Mouse (Mus musculus) forebrain, embryonic 14.5 days (tissue): ENCODE data around the gene Ston1. TPM values are rescaled to one million over a fixed set of nuclear protein-coding genes. Genes with fewer than 3 reads are reported as not detected.
A peak's percentile ranks its signal among the peaks of the same experiment; 100 is the strongest.

ENCODE experiments used
- ATAC-seq: fragments of 200-750 bp; cut with Nextera tagmentation; 2 replicates; pipeline ENCODE4 v1.8.0; 2017; ENCODE audit warnings: mild to moderate bottlenecking, moderate library complexity
- DNase-seq: peaks from one replicate; pipeline ENCODE4 v3.0.0-alpha.2; 2015; ENCODE audit warnings: low spot score
- H3K27ac ChIP-seq: fragments of 300-500 bp; sonication (generic); 2 replicates; pipeline ENCODE4 v1.5.1; 2014; ENCODE audit warnings: low read depth, mild to moderate bottlenecking, control low read depth, low read length, moderate library complexity
- H3K27me3 ChIP-seq: fragments of 300-500 bp; sonication (generic); replicated peaks from 2 replicates; pipeline ENCODE4 v1.6.1; 2014; ENCODE audit warnings: low read length, control low read depth, mixed read lengths; ENCODE audit not compliant: control insufficient read depth, insufficient read depth
- H3K36me3 ChIP-seq: fragments of 300-500 bp; sonication (generic); 2 replicates; pipeline ENCODE4 v1.6.1; 2014; ENCODE audit warnings: low read length, control low read depth; ENCODE audit not compliant: control insufficient read depth, insufficient read depth
- H3K4me1 ChIP-seq: fragments of 300-500 bp; sonication (generic); 2 replicates; pipeline ENCODE4 v1.6.1; 2014; ENCODE audit warnings: antibody characterized with exemption, low read length, control low read depth; ENCODE audit not compliant: control insufficient read depth, insufficient read depth
- H3K4me2 ChIP-seq: fragments of 300-500 bp; sonication (generic); 2 replicates; pipeline ENCODE4 v1.6.1; 2014; ENCODE audit warnings: mild to moderate bottlenecking, control low read depth, low read length
- H3K4me3 ChIP-seq: fragments of 300-500 bp; sonication (generic); 2 replicates; pipeline ENCODE4 v1.5.1; 2014; ENCODE audit warnings: low read depth, low read length, control low read depth
- H3K9ac ChIP-seq: fragments of 300-500 bp; sonication (generic); 2 replicates; pipeline ENCODE4 v1.6.1; 2014; ENCODE audit warnings: mild to moderate bottlenecking, low read length, control low read depth, moderate library complexity
- H3K9me3 ChIP-seq: fragments of 300-500 bp; sonication (generic); replicated peaks from 2 replicates; pipeline ENCODE4 v1.6.1; 2016; ENCODE audit warnings: low read length, control low read depth, mixed read lengths; ENCODE audit not compliant: control insufficient read depth
- WGBS: fragments of 180-500 bp; shearing (Covaris S2); extraction: QIAGEN DNeasy Blood & Tissue Kit; methylation state at CpG from one replicate; pipeline ENCODE4 v1.1.7; 2014; 5-methylcytosine and 5-hydroxymethylcytosine counted together
- polyA plus RNA-seq: library from polyadenylated mRNA; unstranded; fragments of >200 nt; fragmentation: Nextera tagmentation; extraction: Ambion mirVana; gene quantifications from 2 replicates; pipeline ENCODE4 v1.2.1, GENCODE M21; 2014

Gene Ston1
- polyA plus RNA-seq, 1 experiment from 2014 or later, result 2.8 TPM

DNA sequence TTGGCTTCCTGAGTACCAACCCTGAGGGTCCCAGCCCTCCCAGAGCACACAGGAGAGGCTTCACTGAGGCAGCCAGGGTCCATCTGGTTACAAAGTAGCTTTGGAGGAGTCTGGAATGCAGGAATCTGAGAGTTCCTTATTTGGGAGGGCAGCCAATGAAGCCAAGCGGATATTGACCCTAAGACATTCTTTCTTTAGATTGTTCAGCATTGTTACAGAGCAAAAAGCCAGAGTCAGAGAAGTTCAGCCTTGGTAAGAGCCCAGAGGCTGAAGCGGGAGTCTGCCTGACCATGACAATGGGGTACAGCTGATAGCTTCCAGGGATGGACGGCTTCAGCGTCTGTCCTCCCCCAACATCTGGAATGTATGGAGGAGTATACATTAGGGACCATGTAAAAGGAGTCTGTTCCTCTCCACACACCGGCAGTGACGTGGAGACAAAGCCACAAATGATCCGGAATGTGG, 28.9 kb downstream of the Ston1 start:
- H3K9me3 ChIP-seq, result no peaks in the 10 kb centered on the region
- no peak overlapping the region for H3K4me2 ChIP-seq
- no peaks in the 10 kb centered on the region for H3K27me3 ChIP-seq
- H3K9ac ChIP-seq, result no peak overlapping the region
- H3K4me1 ChIP-seq, result peaks cover 23% of the 10 kb centered on the region
- DNase-seq (no peak), ATAC-seq (no peak)
- WGBS, result 53% methylated on average over 7 of the region's 7 CpGs
- H3K36me3 ChIP-seq, result no peaks in the 10 kb centered on the region
- no peak overlapping the region for H3K4me3 ChIP-seq
- H3K27ac ChIP-seq, result no peak overlapping the region

DNA sequence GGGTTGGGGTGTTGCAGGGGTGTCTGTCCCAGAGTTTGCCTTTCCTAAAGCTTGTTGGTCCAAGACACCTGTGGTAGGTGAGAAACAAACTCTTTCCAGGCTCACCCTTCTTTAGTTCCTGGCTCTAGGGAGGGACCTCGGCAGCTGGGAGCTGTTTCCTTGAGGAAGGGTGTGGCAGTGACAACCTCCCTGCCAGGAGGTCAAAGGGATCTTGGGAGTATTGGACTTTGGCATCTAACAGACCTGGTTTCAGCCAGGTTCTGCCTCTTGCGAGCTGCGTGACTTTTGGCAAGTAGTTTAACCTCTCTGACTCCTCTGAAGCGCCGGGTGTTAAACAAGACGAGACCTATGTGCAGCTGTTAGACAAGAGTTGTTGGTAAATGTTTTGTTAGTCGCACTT, 29.7 kb downstream of the Ston1 start:
- no peak overlapping the region for H3K9ac ChIP-seq
- ATAC-seq (no peak), DNase-seq (no peak)
- H3K36me3 ChIP-seq, result no peaks in the 10 kb centered on the region
- H3K4me1 ChIP-seq, result peaks cover 24% of the 10 kb centered on the region
- H3K9me3 ChIP-seq, result no peaks in the 10 kb centered on the region
- H3K27me3 ChIP-seq, result no peaks in the 10 kb centered on the region
- 85% methylated on average over 7 of the region's 7 CpGs for WGBS
- no peak overlapping the region for H3K4me3 ChIP-seq
- H3K4me2 ChIP-seq, result no peak overlapping the region
- H3K27ac ChIP-seq, result no peak overlapping the region

DNA sequence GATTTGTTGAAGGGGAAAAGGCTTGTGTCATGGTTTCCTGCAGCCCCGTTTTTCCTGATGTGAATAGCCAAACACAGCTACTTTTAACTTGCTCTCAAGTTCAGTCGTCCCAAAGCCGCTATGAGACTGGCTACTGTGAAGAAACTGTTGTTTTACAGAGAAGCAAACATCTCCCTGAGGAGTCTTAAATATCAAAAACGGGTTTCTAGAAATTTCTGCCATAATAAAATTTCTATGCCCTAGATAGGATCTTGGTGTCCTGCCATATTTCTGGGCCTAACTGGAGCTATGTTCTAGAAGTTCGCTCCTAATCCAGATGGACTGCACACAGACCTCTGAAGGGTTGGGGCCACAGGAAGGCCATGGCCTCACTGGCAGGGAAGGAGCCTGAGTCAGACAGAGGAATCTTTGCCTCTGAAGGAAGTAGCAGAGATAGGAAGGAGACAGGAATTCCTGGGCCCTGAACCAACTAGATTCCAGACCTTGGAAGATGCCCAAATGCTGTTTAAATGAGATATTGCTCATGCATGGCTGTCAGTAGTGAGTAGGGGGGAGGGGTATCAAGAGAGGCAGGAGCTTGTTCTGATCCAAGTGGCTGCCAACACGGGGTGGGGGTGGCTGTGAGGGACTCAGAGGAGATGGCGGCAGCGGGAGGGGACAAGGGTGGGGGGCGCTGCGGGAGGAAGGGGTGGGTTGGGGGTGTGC, 31.3 kb downstream of the Ston1 start:
- no peak overlapping the region for H3K9ac ChIP-seq
- ATAC-seq (peak; percentile 72), DNase-seq (peak; percentile 86)
- H3K4me3 ChIP-seq, result no peak overlapping the region
- H3K4me1 ChIP-seq, result peaks cover 24% of the 10 kb centered on the region
- H3K36me3 ChIP-seq, result no peaks in the 10 kb centered on the region
- H3K27ac ChIP-seq, result peak overlapping the region; percentile 87
- 43% methylated on average over 10 of the region's 10 CpGs for WGBS
- H3K27me3 ChIP-seq, result no peaks in the 10 kb centered on the region
- H3K9me3 ChIP-seq, result no peaks in the 10 kb centered on the region
- H3K4me2 ChIP-seq, result no peak overlapping the region

DNA sequence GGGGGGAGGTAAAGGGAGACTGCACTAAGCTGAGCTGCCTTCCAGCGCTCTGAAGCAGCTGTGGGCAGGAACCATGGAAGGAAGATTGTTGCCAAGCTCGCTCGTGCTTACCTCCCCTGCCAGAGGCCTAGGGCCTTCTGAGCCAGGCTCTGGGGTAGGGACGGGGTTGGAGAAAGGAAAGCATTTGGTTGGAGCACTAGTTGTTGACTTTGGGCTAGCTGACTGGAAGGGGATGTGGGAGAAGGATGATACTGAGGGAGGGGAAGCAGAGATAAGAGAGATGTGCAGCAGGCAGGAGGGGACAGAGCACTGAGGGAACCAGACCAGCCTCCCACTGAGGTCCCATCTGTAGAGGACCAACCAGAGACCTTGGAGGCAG, 31.9 kb downstream of the Ston1 start:
- no peak for DNase-seq
- 23% methylated on average over 4 of the region's 4 CpGs for WGBS
- H3K27ac ChIP-seq, result peak overlapping the region; percentile 87
- H3K4me3 ChIP-seq, result no peak overlapping the region
- H3K9me3 ChIP-seq, result no peaks in the 10 kb centered on the region
- no peak; the same call in none of the 2 replicates for ATAC-seq
- no peak overlapping the region for H3K4me2 ChIP-seq
- no peak overlapping the region for H3K9ac ChIP-seq
- peaks cover 24% of the 10 kb centered on the region for H3K4me1 ChIP-seq
- no peaks in the 10 kb centered on the region for H3K36me3 ChIP-seq
- H3K27me3 ChIP-seq, result no peaks in the 10 kb centered on the region

DNA sequence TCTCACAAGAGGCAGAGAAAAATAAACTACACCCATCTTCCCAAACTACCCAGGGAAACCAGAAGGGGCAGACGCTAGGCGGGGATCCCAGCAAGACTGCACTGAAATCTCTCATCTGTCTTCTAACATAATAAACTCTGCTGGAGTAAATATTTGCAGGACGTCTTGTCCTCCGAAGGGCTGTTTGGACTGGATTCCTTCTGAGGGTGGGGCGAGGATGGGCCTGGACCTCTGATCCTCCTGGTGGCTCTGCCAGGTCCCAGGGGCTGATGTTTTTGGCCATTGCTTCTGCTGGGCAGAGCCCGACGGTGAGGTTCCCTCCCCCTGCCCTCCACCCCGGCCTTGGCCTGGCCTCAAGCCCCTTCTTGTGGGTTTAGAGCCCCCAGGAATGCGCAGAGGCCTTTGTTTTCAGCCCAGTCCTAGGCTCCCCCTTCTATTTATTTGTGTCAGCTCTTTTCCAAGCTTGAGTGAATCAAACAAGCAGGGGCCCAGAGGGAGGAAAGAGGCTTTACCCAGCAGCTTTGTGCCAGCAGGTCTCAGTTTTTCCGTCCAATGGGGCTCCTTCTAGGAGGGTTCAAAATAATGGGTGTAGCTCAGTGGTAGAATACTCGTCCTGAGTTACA, 32.6 kb downstream of the Ston1 start:
- Histone ChIP-seq H3K9me3 (no peaks in the 10 kb centered on the region), H3K27ac (peak overlapping the region; percentile 87), H3K4me1 (peaks cover 24% of the 10 kb centered on the region), H3K27me3 (no peaks in the 10 kb centered on the region), H3K4me2 (no peak overlapping the region), H3K9ac (peak overlapping the region; percentile 25; the same call in 1 of the 2 replicates), H3K36me3 (no peaks in the 10 kb centered on the region), H3K4me3 (no peak overlapping the region)
- ATAC-seq (peak; percentile 81), DNase-seq (peak; percentile 80)
- 8% methylated on average over 11 of the region's 11 CpGs for WGBS

DNA sequence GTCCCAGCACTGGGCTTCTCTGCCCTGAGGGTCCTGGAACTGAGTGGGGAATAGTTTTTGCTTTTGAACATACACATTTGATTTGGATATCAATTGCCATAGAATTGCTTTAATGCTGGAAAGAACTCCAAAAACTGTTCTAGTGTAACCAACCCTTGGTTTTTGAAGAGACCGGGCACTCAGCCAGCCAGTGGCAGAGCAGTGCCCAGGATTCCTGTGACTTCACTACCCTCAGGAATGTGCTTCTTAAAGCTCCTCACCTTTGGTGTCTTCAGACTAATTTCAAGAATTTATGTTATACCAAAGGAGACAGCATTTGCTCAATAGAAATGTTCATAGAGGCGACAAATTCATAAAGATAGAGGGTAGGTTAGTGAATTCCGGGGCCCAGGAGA, 33.1 kb downstream of the Ston1 start:
- DNase-seq (peak; percentile 66), ATAC-seq (peak; percentile 30)
- 43% methylated on average over 3 of the region's 3 CpGs for WGBS
- Histone ChIP-seq H3K27me3 (no peaks in the 10 kb centered on the region), H3K36me3 (no peaks in the 10 kb centered on the region), H3K4me1 (peaks cover 24% of the 10 kb centered on the region), H3K4me2 (no peak overlapping the region), H3K27ac (peak overlapping the region; percentile 87), H3K4me3 (no peak overlapping the region), H3K9ac (no peak overlapping the region; the same call in 1 of the 2 replicates), H3K9me3 (no peaks in the 10 kb centered on the region)

DNA sequence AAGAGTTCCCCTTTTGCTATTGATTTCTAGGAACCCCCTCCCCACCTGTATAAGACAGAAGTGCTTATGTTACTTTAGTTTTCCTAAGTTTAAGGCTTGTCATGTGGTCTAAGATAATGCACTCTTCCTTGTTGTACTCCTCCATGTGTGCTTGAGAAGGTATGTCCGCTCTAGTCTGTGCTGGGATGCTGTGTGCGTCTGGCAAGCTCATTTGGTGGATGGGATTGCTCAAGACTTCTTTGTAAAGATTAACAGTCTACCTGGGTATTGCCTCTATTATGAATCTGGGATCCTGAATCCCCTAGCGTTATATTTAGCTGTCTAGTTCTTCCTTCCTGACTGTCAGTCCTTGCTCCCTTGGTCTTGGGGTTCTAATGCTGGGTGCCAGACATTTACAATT, 35.1 kb downstream of the Ston1 start:
- 91% methylated on average over 3 of the region's 3 CpGs for WGBS
- DNase-seq, result no peak

DNA sequence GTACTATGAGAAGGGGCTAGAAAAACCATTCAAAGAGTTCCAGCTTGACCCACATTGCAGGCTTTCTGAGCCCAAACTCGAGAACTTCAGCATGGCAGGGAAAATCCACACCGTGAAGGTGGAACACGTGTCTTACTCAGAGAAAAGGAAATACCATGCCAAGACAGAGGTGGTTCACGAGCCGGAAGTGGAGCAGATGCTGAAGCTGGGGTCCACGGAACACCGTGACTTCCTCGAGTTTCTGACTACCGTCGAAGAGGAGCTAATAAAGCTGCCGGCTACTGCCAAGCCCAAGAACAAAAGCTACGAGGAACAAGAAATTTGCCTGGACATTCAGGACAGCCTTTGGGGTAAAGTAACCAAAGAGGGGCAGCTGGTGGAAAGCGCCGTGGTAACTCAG, 38.6 kb downstream of the Ston1 start:
- Histone ChIP-seq H3K36me3 (0 out of 2 replicates have a peak, but pooled peaks cover 2% of the 10 kb centered on the region), H3K4me1 (0 out of 2 replicates have a peak, but pooled peaks cover 5% of the 10 kb centered on the region), H3K27ac (no peak overlapping the region), H3K9ac (no peak overlapping the region), H3K9me3 (no peaks in the 10 kb centered on the region), H3K4me2 (no peak overlapping the region), H3K4me3 (no peak overlapping the region), H3K27me3 (no peaks in the 10 kb centered on the region)
- 88% methylated on average over 14 of the region's 14 CpGs for WGBS
- DNase-seq (no peak), ATAC-seq (no peak)

More for the DNA sequence above, 35.1 kb downstream of the Ston1 start:
- Histone ChIP-seq H3K4me3 (no peak overlapping the region), H3K9me3 (no peaks in the 10 kb centered on the region), H3K36me3 (0 out of 2 replicates have a peak, but pooled peaks cover 2% of the 10 kb centered on the region), H3K4me2 (no peak overlapping the region), H3K27me3 (no peaks in the 10 kb centered on the region), H3K9ac (no peak overlapping the region), H3K4me1 (peaks cover 21% of the 10 kb centered on the region), H3K27ac (no peak overlapping the region)
- no peak for ATAC-seq

DNA sequence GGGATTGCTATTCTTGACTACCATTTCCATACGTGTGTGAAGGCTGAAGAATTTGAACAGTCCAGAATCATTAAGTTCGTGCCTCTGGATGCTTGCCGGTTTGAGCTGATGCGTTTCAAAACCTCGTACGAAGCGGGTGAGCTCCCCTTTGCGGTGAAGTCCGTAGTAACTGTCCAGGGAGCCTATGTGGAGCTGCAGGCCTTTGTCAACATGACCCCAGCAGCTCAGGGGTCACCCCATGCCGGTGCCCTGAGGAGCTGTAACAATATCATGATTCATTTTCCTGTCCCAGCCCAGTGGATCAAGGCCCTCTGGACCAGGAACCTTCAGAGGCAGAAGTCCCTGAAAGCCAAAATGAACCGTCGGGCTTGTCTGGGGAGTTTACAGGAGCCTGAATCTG, 39.1 kb downstream of the Ston1 start:
- DNase-seq, result no peak
- H3K27ac ChIP-seq, result no peak overlapping the region

More for the DNA sequence above, 39.1 kb downstream of the Ston1 start:
- Histone ChIP-seq H3K9me3 (no peaks in the 10 kb centered on the region), H3K9ac (no peak overlapping the region; the same call in 1 of the 2 replicates), H3K4me2 (no peak overlapping the region), H3K4me1 (no peaks in the 10 kb centered on the region), H3K27me3 (no peaks in the 10 kb centered on the region), H3K36me3 (0 out of 2 replicates have a peak, but pooled peaks cover 2% of the 10 kb centered on the region), H3K4me3 (no peak overlapping the region)
- 73% methylated on average over 12 of the region's 12 CpGs for WGBS
- ATAC-seq, result no peak
